Mouse (Mus musculus): ENCODE measurements around the gene Aspscr1. TPM values are rescaled to one million over a fixed set of nuclear protein-coding genes. Genes with fewer than 3 reads are reported as not detected.

The Aspscr1 gene
- total RNA-seq, 2 experiments from 2014 or later = 50.0 to 55.7 TPM

DNA sequence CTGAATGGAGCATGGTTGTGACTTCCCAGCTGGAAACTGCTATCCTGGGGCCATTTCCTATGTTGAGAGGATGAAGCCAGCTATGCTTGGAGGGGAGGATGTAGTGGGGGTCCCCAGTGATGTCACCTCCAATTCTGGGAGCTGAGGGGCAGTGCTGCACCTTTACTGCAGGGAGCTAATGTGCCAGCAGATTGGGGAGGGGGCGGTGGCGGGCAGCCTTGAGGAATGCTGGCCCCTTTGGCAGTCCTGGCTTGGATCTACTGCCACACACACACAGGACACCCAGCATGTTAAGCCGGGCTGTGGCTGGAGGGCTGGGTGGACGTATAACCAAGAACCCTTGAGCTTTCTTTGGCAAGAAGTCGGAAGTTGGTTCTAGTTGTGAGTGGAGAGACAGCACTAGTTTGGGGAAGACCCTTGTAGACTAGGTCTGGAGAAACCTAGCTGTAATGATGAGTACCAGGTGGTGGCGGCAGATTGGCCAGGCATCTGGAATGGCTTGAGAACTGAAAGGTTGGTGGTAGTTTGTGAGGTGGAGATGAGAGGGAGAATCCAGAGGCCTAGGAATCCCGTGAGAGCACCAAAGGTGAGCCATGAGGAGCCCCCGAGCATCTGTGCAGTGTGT lies 39.3 kb downstream of the Aspscr1 start:
- DNase-seq (ENCODE audit: extremely low spot score in 1 of 2, low spot score in 1 of 2) = no peak

DNA sequence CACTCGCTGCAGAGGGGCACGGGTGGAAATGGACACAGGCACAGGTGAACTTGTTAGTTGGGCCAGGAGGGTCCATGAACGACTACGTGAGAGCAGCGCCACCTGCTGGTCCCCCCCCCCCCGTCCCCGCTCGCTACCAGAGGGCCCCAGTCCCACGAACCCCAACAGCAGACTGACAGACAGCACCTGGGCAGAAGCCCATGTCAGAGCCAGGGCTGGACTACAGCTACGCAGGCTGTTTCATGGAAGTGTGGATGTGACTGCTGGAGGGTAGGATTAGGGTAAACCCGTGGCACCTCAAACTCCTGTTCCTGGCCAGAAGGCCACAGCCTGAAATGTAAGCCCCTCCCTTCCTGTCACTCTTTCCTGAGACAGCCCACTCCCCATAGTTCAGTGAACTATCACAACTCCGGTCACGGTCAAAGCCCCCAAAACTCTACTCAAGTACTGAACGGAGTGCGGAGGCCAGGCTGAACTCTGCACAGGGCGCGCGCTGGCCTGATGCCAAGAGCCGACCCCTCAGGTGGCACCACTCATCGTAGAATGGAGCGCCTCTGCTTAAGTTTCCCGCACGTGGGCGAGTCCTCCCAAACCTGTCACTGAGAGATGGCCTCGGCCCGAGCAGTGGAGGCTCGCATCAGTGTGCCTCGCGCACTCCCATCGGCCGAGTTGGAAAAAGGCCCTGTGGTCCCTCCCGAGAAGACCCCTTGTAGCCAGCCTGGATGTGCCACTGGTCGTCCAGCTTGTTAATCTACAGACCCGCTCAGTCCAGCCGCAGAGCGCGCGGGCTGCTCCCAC lies 40.2 kb downstream of the Aspscr1 start:
- DNase-seq (ENCODE audit: extremely low spot score in 1 of 2, low spot score in 1 of 2) = peak; percentile 37 to 59

DNA sequence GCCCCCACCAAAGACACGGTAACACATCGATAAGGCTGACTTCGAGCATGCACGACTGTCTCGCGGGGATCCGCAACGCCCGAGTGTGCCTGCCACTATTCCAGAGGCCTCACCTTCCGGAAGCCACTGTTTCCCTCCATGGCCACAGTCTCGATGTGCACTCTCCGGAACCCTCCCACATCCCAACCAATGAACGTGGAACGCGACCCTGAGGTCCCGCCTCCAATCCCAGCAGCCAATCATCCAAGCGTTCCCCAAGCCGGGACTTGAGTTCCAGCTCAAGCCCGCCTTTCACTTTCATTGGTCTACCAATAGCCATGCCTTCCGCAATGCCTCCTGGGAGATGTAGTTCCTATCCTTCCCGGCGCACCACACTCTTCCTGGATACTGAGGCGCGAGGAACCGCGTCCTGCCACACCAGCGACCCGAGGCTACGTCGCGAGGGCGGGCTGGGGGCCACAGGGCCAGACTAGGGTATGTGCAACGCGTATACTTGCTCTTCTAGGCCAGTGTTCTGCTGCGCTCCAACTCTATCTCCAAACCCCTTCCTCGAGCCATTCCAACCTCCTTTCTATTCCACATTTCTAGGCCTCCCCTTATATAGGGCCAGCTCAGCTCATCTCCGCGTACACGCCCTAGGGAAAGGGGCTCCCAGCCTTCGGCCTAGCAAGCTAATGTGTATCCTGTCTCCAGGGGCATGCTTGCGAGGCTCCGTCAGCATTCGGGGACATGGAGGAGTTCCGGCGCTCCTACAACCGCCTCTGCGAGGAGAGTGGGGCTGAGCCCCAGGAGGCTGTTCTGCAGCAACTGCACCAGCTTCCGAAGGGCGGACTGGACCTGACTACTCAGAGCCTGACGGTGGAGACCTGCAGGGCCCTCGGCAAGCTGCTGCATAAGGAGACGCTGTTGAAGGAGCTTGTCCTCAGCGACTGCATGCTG lies 41.1 kb downstream of the Aspscr1 start, which contains the start of the genes Cenpx and Lrrc45:
Gene Cenpx (minus strand): TSS at position 159 of the 939 bp plus-strand sequence.
Gene Lrrc45 (plus strand): TSS at position 346 of the 939 bp plus-strand sequence.
- DNase-seq (ENCODE audit: extremely low spot score in 1 of 2, low spot score in 1 of 2) = peak; percentile 79 to 85

DNA sequence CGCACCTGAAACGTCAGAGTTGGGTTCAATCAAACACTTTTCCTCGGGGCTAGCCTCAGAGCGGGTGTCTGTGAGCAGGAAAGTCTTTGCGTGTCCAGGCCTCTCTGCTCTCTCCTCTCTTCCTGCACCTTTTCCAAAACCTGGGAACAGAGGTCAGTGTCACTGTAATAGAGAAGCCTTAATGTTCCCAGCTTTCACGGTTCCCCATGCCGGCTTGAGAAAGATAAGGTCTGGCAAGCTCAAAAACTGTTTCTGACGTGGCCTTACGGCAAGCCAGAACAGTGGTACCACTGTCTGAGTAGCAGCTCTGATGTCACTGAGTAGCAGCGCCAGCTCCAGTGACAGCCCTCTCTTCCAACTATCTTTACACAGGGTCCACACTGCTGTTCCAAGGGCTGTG lies 41.8 kb downstream of the Aspscr1 start:
- DNase-seq (ENCODE audit: extremely low spot score in 1 of 2, low spot score in 1 of 2) = no peak

DNA sequence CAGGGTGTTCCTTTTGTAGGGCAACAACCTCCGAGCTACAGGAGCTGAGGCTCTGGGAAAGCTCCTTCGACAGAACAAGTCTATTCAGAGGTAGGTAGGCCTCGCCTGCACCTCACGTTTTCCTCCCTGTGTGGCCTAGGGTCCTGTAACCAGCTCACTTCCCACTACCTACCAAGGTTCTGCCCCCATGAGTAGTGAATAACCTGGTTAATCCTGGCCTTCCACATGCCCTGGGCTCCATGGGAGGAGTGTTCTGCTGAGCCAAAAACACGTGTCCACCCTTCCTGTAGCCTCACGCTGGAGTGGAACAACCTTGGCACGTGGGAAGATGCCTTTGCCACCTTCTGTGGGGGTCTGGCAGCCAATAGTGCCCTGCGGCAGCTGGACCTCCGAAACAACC lies 42.4 kb downstream of the Aspscr1 start:
- DNase-seq (ENCODE audit: extremely low spot score in 1 of 2, low spot score in 1 of 2) = no peak

DNA sequence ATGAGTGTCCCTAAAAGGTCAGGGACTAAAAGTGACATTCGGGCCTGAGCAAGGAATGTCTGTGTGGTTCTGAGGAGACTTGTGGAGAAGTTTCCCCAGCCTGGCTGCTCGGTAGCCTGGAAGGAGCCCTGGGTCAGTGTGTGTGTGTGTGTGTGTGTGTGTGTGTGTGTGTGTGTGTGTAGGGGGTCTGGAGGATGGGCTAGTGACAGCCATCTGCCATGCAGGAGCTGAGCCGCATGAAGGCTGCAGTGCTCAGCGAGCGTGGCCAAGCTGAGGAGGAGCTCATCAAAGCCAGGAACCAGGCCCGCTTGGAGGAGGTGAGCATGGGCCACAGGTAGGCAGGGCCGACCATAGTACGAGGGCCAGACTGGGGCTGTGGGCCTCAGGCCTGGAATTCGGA lies 46.5 kb downstream of the Aspscr1 start:
- no peak for DNase-seq (ENCODE audit: extremely low spot score in 1 of 2, low spot score in 1 of 2)

DNA sequence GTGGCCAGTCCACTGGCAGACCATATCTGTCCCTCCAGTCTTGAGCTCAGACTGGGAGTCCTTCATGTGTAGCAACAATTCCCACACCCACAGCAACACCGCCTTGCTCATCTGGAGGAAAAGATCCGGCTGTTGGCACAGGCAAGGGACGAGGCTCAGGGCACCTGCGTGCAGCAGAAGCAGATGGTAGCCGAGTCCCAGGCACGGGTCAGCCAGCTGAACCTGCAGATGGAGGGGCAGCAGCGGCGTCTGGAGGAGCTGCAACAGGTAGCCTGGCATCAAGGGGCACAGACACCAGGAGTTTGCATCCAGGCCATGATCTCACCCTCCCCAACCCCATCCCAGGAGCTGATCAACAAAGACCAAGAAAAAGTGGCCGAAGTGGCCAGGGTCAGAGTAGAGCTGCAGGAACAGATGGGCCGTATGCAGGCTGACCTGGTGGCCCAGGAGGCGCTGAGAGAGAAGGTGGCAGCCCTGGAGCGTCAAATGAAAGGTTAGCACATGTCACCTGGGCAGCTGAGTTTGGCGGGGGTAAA lies 47.1 kb downstream of the Aspscr1 start:
- no peak for DNase-seq (ENCODE audit: extremely low spot score in 1 of 2, low spot score in 1 of 2)

DNA sequence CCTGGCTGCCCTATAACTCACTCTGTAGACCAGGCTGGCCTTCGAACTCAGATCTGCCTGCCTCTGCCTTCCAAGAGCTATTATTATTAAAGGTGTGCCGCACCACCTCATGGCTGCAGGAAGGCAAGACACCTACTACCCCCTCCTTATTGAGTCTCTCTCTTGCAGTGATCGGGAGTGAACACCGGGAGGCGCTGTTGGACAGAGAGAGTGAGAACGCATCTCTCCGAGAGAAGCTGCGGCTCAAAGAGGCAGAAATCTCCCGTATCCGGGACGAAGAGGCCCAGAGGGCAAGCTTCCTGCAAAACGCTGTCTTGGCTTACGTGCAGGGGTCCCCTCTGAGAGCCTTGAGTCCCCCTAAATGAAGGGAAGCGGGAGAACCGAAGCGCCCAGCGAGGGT lies 47.7 kb downstream of the Aspscr1 start:
- DNase-seq (ENCODE audit: extremely low spot score in 1 of 2, low spot score in 1 of 2) = peak; percentile 84 to 98

DNA sequence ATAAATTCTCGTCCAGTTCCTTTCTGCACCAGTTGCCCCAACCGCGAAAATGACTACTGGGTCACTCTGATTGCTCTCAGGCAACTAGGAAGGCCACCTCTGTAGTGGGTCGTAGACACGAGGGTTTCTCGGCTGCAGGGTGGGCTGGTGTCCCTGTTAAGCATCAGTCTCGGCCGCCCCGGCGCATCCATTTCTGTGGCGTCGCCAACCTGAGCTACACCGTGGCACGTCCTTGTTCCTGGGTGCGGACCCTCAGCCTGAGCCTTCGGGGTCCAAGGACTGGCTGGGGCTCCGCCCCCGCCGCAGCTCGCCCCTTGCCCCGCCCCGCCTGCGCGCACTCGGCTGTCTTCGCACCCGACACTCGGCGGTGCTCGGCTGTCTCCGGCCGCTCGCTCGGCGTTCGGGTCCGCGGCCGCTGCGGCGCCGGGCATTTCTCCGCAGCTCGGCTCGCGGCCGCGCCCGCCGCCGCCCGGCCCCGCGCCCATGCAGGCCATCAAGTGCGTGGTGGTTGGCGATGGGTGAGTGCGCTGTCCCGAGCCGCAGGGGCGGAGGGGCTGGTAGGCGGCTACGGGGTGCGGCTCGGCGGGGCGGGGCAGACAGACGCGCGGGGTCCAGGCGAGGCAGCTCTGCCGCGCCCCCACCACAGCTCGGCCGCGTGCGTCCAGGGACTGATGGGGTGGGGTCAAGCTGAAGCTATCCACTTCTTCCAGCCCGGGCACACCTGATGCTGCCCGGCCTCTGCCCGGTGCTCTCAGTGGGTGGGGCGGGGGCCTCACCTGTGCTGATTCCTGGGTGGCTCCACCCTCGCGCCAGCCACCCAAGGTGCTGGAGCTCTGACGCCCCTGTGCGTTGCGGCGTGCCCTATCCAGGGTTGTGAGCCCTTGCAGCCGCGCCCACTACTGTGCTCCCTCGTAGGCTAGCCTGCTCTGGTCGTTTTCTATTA lies 48.6 kb downstream of the Aspscr1 start, which contains the start of gene Rac3:
Gene Rac3 (plus strand): TSS at position 347 of the 943 bp plus-strand sequence.
- DNase-seq (ENCODE audit: extremely low spot score in 1 of 2, low spot score in 1 of 2) = peak; percentile 49 to 69

DNA sequence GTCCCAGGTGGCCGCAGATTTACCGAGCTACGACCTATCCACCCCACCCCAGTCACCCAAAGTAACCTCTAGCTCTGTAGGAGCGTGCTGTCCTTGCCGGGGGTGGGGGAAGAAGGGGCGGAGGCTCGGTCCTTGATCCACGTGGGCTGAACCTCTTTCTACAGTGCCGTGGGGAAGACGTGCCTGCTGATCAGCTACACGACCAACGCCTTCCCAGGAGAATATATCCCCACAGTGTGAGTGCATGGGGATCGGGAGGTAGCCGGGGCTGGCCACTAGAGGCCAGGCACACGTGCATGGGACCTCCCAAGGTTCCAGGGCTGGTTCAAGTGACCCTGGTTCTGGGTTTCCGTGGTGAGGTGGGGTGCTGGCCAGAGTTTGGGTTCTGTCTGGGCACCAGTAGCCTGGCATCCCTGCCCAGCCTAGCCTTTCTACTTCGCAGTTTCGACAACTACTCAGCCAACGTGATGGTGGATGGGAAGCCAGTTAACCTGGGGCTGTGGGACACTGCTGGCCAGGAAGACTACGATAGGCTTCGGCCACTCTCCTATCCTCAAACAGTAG lies 49.4 kb downstream of the Aspscr1 start:
- no peak for DNase-seq (ENCODE audit: extremely low spot score in 1 of 2, low spot score in 1 of 2)

DNA sequence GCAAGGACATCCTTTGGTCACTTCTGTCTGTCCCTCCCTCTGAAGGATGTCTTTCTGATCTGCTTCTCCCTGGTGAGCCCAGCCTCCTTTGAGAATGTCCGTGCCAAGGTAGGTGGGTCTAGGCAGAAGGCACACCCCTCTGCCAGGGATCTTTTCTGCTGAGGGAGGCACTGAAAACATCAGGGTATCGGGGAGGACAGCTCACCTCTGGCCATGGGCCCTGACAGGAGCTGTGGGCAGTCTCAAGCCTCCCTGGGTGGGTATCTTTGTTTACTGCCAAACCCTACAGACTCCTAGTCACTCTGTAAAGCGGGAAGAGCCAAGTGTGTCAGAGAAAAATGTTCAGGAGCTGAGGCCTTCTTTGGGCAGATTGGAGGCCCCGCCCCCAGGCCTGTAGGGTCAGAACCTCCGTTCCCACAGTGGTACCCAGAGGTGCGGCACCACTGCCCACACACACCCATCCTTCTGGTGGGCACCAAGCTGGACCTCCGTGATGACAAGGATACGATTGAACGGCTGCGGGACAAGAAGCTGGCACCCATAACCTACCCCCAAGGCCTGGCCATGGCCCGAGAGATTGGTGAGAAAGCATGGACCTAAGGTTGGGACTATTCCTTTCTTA lies 50.1 kb downstream of the Aspscr1 start:
- DNase-seq (ENCODE audit: extremely low spot score in 1 of 2, low spot score in 1 of 2) = no peak

DNA sequence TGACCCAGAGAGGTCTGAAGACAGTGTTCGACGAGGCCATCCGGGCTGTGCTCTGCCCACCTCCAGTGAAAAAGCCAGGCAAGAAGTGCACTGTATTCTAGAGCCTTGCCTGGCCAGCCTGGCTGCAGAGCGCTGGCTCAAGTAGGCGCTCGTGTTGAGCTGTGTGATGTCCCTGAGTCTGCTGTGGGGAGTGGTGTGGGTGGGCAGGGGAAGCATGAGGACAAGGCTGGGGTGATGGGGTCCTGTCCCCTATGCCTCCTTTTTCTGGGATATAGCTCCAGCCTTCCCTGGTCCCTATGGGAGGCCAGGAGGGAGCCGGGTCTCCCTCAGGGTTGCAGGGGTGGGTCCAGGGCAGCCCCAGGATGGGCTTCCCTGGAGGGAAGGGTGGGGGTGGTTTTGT lies 50.7 kb downstream of the Aspscr1 start:
- DNase-seq (ENCODE audit: extremely low spot score in 1 of 2, low spot score in 1 of 2) = no peak

DNA sequence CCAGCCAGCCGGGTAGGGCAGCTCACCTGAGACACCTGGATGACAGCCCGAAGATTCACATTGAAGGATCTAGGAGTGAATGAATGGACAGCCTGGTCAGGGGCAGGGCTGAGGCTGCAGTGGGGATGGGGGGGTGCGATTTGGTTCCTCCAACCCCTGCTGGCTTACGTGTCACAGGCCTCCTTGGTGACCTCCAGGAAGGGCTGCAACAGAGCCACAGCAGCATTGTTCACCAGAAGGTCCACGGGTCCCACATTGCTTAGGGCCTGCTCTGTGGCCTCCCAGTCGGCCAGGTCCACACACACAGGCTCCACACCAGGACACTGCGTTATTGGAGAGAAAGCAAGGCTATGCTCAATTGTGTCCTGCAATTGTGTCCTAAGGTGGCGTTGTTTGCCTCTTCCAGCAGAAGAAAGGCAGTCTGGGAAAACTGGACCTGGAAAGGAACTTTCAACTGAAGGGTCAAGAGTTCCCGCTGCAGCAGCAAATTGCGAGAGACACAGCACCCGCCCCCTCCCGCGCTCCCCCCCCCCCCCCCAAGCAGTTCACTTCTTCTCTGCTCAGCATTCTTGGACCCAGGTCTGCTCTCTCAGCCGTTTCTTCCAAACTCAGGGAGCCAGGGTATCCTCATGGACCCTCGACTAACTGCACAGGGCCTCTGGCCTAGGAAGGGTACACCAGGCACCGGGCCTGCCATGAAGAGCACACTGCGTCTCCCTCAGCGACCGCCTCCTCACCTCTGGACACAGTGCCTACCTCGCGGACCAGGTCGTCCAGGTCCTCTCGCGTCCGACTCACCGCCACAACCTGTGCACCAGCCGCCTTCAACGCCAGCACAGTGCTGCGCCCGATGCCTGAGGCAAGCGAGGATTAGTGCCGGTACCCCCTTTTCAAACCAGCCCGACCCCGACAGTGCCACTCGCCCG lies 53.7 kb downstream of the Aspscr1 start:
- no peak for DNase-seq (ENCODE audit: extremely low spot score in 1 of 2, low spot score in 1 of 2)

DNA sequence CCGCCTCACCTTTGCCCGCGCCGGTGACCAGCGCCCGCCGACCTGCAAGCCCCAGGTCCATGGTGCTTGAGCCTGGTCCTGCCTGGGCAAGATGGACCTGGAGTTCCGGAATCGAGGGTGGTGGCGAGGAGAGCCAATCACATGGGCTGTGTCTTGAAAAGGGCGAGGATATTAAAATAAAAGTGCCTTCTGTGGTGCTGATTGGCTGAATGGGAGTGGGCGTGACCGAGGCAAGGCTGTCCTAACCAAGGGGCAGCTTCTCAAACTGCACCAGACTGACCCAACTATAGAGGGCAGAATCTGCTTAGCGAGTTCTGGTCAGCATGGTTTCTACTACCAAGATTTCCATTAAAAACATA lies 54.4 kb downstream of the Aspscr1 start, which contains the start of gene Dcxr:
Gene Dcxr (minus strand): TSS at position 113 of the 359 bp plus-strand sequence.
- DNase-seq (ENCODE audit: extremely low spot score in 1 of 2, low spot score in 1 of 2) = peak in 1 of 2 experiments; percentile 50

DNA sequence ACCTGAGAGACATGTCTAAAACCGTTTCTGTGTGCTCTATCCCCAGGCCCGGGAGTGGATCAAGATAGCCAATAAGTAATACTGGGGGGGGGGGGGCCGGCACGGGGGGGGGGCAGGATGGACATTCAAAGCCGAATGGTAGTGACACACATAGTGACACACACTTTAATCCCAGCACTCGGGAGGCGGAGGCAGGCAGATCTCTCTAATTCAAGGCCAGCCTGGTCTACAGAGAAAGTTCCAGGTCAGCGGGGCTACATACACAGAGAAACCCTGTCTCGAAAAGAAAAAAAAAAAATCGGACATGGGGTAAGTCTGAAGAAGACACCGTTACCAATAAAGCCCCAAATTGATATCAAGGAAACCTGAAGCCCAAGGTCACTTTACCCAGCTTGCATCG lies 54.8 kb downstream of the Aspscr1 start:
- no peak for DNase-seq (ENCODE audit: extremely low spot score in 1 of 2, low spot score in 1 of 2)

DNA sequence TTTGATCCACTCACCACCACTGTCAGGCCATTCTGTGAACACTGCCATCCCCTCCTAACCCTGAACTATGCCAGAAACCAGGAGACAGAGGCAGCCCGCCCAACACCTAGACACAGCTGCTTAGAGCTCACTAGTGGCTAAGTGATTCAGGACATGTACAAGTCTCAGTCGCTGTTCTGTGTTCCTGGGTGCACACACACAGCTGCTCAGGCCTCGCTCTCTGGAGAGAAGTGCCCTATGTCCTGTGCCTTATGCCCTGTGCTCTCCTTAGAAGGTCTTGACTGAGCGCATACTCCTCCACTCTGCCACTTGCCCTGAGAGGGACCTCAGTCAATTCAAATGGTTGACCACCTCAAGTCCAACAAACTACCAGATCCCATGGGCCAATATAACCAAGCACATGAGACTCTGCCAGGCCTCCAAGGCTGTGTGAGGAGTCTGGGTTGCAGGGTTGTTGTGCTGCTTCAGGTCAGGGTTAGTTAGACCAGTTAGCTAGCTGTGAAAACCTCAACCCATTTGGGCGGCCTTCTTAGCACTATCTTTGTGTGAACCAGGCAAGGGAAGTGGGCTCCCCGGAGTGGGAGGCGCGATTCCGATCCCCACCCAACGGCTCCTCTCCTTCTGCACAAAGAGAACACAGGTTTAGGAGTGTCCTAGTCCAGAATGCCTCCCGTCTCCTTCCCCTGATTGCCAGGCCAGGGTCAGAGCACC lies 55.9 kb downstream of the Aspscr1 start:
- DNase-seq (ENCODE audit: extremely low spot score in 1 of 2, low spot score in 1 of 2) = no peak
